Mouse (Mus musculus): ENCODE measurements around the gene Pitx1. TPM values are rescaled to one million over a fixed set of nuclear protein-coding genes. Genes with fewer than 3 reads are reported as not detected.

Pitx1 gene
- polyA plus RNA-seq, 1 experiment from 2014 or later = not detected

GRCm38 (mm10) chr13:55847805-55848204 is 11.8 kb upstream of the Pitx1 start:
- peaks cover 3% of the 10 kb centered on the region; the same call in 1 of the 2 replicates for H3K27me3 ChIP-seq
- H3K4me2 ChIP-seq (replicated peaks) = no peak overlapping the region
- no peak overlapping the region for H3K4me3 ChIP-seq
- H3K9ac ChIP-seq (replicated peaks) = no peak overlapping the region
- no peak for ATAC-seq (replicated peaks)
- H3K4me1 ChIP-seq = no peaks in the 10 kb centered on the region
- H3K27ac ChIP-seq (replicated peaks) = no peak overlapping the region
- 78% methylated on average over 10 of the region's 10 CpGs for WGBS
- no peaks in the 10 kb centered on the region for H3K36me3 ChIP-seq
- H3K9me3 ChIP-seq = no peaks in the 10 kb centered on the region

- Histone ChIP-seq H3K36me3 (no peaks in the 10 kb centered on the region), H3K9me3 (no peaks in the 10 kb centered on the region), H3K27ac (replicated peaks) (no peak overlapping the region), H3K27me3 (peaks cover 38% of the 10 kb centered on the region), H3K4me2 (replicated peaks) (no peak overlapping the region), H3K4me3 (no peak overlapping the region), H3K9ac (replicated peaks) (no peak overlapping the region), H3K4me1 (0 out of 2 replicates have a peak, but pooled peaks cover 5% of the 10 kb centered on the region)
- ATAC-seq (replicated peaks) = no peak
- 95% methylated on average over 1 of the region's 1 CpGs for WGBS
These were observed 7.7 kb upstream of the Pitx1 start for GRCm38 (mm10) chr13:55843700-55844099.

DNA sequence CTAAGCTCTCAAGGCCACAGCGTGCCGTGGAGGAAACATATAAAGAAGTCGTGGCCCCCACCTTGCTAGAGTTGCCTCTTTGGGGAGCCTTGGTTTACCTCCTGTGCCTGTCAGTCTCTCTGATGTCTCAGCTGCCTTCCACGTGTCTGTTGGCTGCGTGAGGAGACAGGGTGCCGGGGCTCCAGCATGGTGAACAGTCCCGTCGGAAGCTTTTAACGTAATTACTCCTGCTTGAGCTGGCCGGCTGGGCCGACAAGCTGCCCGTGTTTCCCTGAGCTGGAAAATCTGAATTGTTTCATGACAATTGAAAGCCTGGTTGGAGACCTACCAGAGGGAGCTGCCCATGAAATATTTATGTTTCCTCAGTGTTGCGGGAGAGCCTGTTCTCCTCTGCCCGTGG is 4.2 kb upstream of the Pitx1 start:
- Histone ChIP-seq H3K36me3 (no peaks in the 10 kb centered on the region), H3K4me1 (peaks cover 16% of the 10 kb centered on the region), H3K27me3 (peaks cover 72% of the 10 kb centered on the region), H3K9ac (replicated peaks) (no peak overlapping the region), H3K27ac (replicated peaks) (no peak overlapping the region), H3K9me3 (no peaks in the 10 kb centered on the region), H3K4me3 (no peak overlapping the region), H3K4me2 (replicated peaks) (no peak overlapping the region)
- WGBS = 15% methylated on average over 14 of the region's 14 CpGs
- no peak for ATAC-seq (replicated peaks)

DNA sequence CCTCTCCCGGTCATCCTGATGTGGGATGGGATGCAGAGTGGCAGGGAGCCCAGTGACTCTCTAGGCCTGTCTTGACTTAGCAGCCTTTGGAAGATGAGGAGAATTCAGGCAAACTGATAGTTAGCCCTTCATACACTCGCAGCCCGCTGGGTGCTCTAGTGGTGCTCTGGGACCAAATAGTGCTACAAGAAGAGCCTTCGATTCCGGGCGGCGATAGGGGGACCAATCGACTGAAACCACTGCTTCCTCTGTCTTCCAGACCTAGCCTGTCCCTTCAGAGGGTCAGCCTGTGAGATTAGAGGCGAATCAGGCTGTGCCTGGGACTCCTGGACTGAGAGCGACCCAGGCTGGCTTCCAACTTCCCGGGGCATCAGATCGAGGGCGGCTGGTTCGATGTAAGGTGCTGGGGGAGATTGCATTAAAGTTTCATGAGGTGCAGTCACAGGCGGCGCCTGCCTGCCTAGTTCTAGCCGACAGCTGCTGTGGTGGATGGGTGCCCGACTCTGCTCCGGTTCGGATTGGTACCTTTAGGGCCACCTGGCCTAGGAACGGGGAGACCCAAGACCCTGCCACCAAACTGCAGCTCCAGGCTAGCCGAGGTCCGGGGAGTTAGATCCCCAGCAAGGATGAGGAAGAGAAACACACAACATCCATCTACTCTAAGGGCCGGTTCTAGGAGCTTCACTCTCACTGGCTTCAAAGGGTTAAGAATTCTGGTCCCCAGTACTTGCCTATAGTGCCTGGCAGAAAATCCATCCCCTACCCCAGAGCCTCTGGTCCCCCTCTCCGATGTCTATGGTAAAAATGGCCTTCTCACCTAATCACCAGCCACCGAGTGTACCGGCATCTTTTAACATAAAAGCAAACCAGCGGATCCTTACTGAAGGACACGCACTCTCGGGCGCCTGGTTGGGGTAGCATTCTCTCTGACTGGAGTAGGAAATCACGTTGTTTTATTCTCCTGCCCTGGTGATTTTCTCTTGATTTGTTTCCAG is 1.1 kb upstream of the Pitx1 start:
- peaks cover 95% of the 10 kb centered on the region for H3K27me3 ChIP-seq
- 1% methylated on average over 32 of the region's 32 CpGs for WGBS
- no peak overlapping the region for H3K27ac ChIP-seq (replicated peaks)
- no peak overlapping the region for H3K4me3 ChIP-seq
- no peaks in the 10 kb centered on the region for H3K36me3 ChIP-seq
- no peak for ATAC-seq (replicated peaks)
- H3K4me2 ChIP-seq (replicated peaks) = no peak overlapping the region
- H3K9me3 ChIP-seq = no peaks in the 10 kb centered on the region
- no peak overlapping the region for H3K9ac ChIP-seq (replicated peaks)
- peaks cover 16% of the 10 kb centered on the region for H3K4me1 ChIP-seq

DNA sequence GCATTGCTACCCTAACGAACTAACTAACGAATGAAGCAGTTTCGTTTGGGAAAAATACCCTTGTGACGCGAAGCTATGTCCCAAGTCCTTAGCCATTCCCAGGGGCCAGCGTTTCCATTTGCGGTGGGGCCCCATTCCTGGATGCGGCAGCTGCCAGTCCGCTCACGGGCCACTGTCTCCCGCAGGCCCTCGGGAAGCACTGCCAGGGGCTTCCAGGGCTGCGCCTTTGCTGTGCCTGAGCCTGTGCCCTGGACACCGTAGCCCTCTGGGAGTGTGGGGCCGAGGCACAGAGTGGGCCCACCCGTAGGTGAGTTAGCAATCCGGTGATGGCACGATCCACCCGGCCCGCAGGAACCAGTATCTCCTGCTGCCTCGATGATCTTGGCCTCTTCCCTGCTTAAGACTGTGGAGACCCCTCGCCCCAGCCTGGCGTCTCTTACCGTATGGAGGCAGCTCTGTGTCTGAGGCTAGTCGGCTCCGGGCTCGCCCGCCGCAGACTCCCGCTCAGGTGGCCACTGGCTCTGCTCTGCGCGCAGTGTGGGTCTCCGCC is 369 bp downstream of the Pitx1 start:
- H3K9me3 ChIP-seq = no peaks in the 10 kb centered on the region
- no peak overlapping the region for H3K4me3 ChIP-seq
- ATAC-seq (replicated peaks) = no peak
- H3K9ac ChIP-seq (replicated peaks) = no peak overlapping the region
- peaks cover 27% of the 10 kb centered on the region for H3K4me1 ChIP-seq
- H3K4me2 ChIP-seq (replicated peaks) = no peak overlapping the region
- peaks cover 94% of the 10 kb centered on the region for H3K27me3 ChIP-seq
- H3K27ac ChIP-seq (replicated peaks) = no peak overlapping the region
- 1% methylated on average over 33 of the region's 33 CpGs for WGBS
- no peaks in the 10 kb centered on the region for H3K36me3 ChIP-seq

DNA sequence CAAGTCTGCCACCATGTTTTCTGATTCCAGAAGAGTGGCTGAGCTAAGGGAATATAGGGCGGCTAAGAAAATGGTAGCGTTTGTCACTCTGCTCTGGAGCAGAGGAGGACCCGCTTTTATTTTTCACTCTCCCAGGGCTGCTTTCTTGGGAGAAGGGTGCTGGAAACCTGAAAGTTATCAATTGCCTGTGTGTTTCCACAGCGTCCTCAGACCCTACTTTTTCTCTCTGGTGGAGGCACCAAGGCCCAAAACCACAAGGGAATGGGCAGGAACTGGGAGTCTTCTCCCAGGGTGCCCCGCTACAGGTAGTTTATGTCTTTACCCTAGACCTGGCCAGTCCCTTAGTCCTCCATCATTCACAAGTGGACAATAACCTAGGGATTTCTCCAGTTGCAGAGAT is 1.3 kb downstream of the Pitx1 start:
- Histone ChIP-seq H3K9me3 (no peaks in the 10 kb centered on the region), H3K27me3 (peaks cover 95% of the 10 kb centered on the region), H3K4me3 (no peak overlapping the region), H3K9ac (replicated peaks) (no peak overlapping the region), H3K4me2 (replicated peaks) (no peak overlapping the region), H3K4me1 (peaks cover 27% of the 10 kb centered on the region), H3K36me3 (no peaks in the 10 kb centered on the region), H3K27ac (replicated peaks) (no peak overlapping the region)
- 3% methylated on average over 5 of the region's 5 CpGs for WGBS
- ATAC-seq (replicated peaks) = no peak

DNA sequence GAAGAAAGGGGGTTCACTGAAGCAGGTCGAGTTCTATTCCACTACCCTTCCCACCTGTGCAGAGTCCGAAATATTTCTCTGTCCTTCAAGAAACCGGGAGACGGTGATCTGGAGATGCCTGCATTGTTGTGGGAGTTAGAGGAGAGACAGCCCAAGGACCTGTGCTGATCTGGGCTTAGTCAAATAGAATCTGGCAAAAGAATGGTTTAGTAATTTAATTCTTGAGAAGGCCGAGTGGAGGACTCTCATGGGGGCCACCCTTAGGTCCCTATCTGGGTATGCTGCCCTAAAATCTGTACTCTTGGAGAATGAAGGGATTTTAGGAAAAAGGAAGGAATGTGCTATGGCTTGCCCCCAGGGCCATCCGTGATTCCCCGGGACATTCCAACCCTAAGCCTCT is 2.1 kb downstream of the Pitx1 start:
- ATAC-seq (replicated peaks) = no peak
- no peak overlapping the region for H3K9ac ChIP-seq (replicated peaks)
- H3K27ac ChIP-seq (replicated peaks) = no peak overlapping the region
- no peak overlapping the region for H3K4me2 ChIP-seq (replicated peaks)
- no peak overlapping the region for H3K4me3 ChIP-seq
- H3K9me3 ChIP-seq = no peaks in the 10 kb centered on the region
- H3K27me3 ChIP-seq = peaks cover 93% of the 10 kb centered on the region
- 2% methylated on average over 7 of the region's 7 CpGs for WGBS
- no peaks in the 10 kb centered on the region for H3K36me3 ChIP-seq
- peaks cover 27% of the 10 kb centered on the region for H3K4me1 ChIP-seq

DNA sequence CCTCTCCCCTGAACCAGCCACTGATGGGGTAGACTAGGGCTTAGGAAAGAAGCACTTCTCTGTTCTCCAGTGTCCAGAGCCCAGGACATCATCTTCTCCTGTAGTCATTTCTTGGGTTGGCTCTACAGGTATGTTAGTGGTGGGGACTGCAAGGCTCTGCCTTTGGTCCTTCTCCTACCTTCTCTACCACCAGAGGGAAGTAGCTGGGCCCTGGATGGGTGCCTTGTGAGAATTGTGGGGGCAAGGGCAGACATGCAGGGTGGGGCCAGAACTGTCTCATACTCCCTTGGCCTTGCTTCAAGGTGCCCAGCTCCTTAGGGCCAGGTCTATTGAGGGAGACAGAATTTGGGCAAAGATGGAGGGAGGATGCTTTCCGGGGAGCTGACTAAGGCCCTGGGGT is 3.4 kb downstream of the Pitx1 start:
- no peak for ATAC-seq (replicated peaks)
- WGBS = 23% methylated on average over 1 of the region's 1 CpGs
- Histone ChIP-seq H3K9me3 (no peaks in the 10 kb centered on the region), H3K27me3 (peaks cover 94% of the 10 kb centered on the region), H3K36me3 (no peaks in the 10 kb centered on the region), H3K9ac (replicated peaks) (no peak overlapping the region), H3K4me3 (no peak overlapping the region), H3K27ac (replicated peaks) (no peak overlapping the region), H3K4me2 (replicated peaks) (no peak overlapping the region), H3K4me1 (peaks cover 27% of the 10 kb centered on the region)

- Histone ChIP-seq H3K4me2 (replicated peaks) (no peak overlapping the region), H3K4me3 (0 out of 2 replicates have a peak overlapping the region, but pooled peaks have one; percentile 17), H3K36me3 (no peaks in the 10 kb centered on the region), H3K27me3 (peaks cover 89% of the 10 kb centered on the region), H3K9ac (replicated peaks) (no peak overlapping the region), H3K4me1 (peaks cover 22% of the 10 kb centered on the region), H3K9me3 (no peaks in the 10 kb centered on the region), H3K27ac (replicated peaks) (no peak overlapping the region)
- ATAC-seq (replicated peaks) = no peak
- 1% methylated on average over 25 of the region's 25 CpGs for WGBS
These were observed 4.3 kb downstream of the Pitx1 start for GRCm38 (mm10) chr13:55831722-55832160.

GRCm38 (mm10) chr13:55830833-55831721 is 4.9 kb downstream of the Pitx1 start:
- Histone ChIP-seq H3K4me3 (peak overlapping the region; percentile 17; the same call in 1 of the 2 replicates), H3K4me2 (replicated peaks) (peak overlapping the region; percentile 11; the same call in 1 of the 2 replicates)

DNA sequence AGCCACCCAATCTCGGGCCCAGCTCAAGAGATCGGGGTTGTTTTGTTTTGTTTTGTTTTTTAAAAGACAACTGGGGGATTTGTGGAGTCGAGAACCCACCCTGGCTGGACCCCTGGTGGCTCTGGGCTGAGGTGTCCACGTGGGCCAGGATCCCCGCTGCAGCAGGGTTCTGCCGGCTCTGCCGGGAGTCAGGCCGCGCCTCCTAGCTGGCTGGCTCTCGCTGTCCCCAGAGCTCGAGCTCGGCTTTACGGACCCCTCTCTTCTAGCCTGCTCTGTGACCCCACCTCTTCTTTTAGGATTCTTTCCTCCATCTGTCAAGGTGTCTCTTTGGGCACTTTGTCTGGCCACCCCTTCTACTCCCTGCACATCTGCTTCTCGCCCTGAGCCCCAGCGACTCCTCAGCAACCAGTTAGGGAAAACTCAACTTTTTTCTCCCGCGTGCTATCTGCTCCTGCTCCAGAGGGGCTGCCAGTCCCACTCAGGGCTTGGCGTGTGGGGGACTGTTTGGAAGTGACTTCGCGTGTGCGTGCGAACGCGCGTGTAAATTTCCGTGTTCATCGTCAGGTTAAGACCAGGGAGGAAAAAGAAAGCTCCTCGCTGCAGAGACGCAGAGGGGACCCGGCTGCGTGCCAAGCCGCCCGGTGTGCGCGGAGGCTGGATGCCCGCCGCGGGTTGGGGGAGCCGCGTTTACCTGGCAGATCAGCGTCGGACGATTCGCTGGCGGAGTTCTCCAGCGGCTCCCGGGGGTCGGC is 5.7 kb downstream of the Pitx1 start:
- Histone ChIP-seq H3K4me1 (peaks cover 21% of the 10 kb centered on the region), H3K9me3 (no peaks in the 10 kb centered on the region)

More at GRCm38 (mm10) chr13:55830833-55831721, 4.9 kb downstream of the Pitx1 start:
- WGBS = 2% methylated on average over 71 of the region's 82 CpGs
- Histone ChIP-seq H3K36me3 (no peaks in the 10 kb centered on the region), H3K27me3 (peaks cover 87% of the 10 kb centered on the region), H3K4me1 (peaks cover 21% of the 10 kb centered on the region), H3K9ac (replicated peaks) (no peak overlapping the region), H3K9me3 (no peaks in the 10 kb centered on the region), H3K27ac (replicated peaks) (no peak overlapping the region)
- ATAC-seq (replicated peaks) = no peak

More for the DNA sequence above, 5.7 kb downstream of the Pitx1 start:
- Histone ChIP-seq H3K36me3 (no peaks in the 10 kb centered on the region), H3K4me2 (replicated peaks) (no peak overlapping the region), H3K27me3 (peaks cover 88% of the 10 kb centered on the region), H3K27ac (replicated peaks) (no peak overlapping the region), H3K9ac (replicated peaks) (no peak overlapping the region), H3K4me3 (peak overlapping the region; percentile 17; the same call in 1 of the 2 replicates)
- no peak for ATAC-seq (replicated peaks)
- under 1% methylated on average over 48 of the region's 48 CpGs for whole genome bisulfite sequencing

All from forebrain, embryonic 15.5 days (tissue).